Mouse (Mus musculus) MEL (cell line): Measurements from ENCODE around the gene Atp8b4. TPM values are rescaled to one million over a fixed set of nuclear protein-coding genes. Genes with fewer than 3 reads are reported as not detected.

Experiments
- DNase-seq: peaks from one replicate; pipeline ENCODE4 v3.0.0; 2011; ENCODE audit warnings: low read depth, low spot score
- H3K27ac ChIP-seq: 2 replicates; pipeline ENCODE4 v1.5.1; 2012; ENCODE audit warnings: low read depth, mild to moderate bottlenecking, control low read depth, low read length, moderate library complexity; ENCODE audit not compliant: control insufficient read depth
- H3K27me3 ChIP-seq, 2 experiments: fragments of 150-350 bp in 1 of 2; sonication (generic) in 1 of 2; 2 replicates each; pipeline ENCODE4 v1.6.1; 2012; ENCODE audit warnings: low read length in 2 of 2, mild to moderate bottlenecking in 2 of 2, improper control_type of control experiment in 1 of 2, moderate library complexity in 1 of 2; ENCODE audit not compliant: insufficient read depth in 2 of 2, control insufficient read depth in 1 of 2
- H3K36me3 ChIP-seq, 2 experiments: 2 replicates each; pipeline ENCODE4 v1.6.1; 2012 to 2014; ENCODE audit warnings: low read length in 2 of 2, improper control_type of control experiment in 1 of 2, inconsistent platforms in 1 of 2, mild to moderate bottlenecking in 1 of 2; ENCODE audit not compliant: insufficient read depth in 2 of 2, control insufficient read depth in 1 of 2
- H3K4me1 ChIP-seq, 2 experiments: fragments of 150-350 bp in 1 of 2; sonication (generic) in 1 of 2; 2 replicates each; pipeline ENCODE4 v1.6.1; 2012; ENCODE audit warnings: low read length in 2 of 2, improper control_type of control experiment in 1 of 2, mild to moderate bottlenecking in 1 of 2; ENCODE audit not compliant: insufficient read depth in 2 of 2, control insufficient read depth in 1 of 2
- H3K4me3 ChIP-seq, 2 experiments: fragments of 150-350 bp in 1 of 2; sonication (generic) in 1 of 2; 2 replicates each; pipeline ENCODE4 v1.5.1; 2012; ENCODE audit warnings: low read depth in 2 of 2, low read length in 2 of 2, mild to moderate bottlenecking in 2 of 2, moderate library complexity in 2 of 2, control low read depth in 1 of 2, improper control_type of control experiment in 1 of 2; ENCODE audit not compliant: control insufficient read depth in 1 of 2, insufficient read depth in 1 of 2
- H3K79me2 ChIP-seq: 2 replicates; pipeline ENCODE4 v1.6.1; 2012; ENCODE audit warnings: mild to moderate bottlenecking, low read length, moderate library complexity; ENCODE audit not compliant: control insufficient read depth, poor library complexity, insufficient read depth
- H3K9ac ChIP-seq: 2 replicates; pipeline ENCODE4 v1.6.1; 2012; ENCODE audit warnings: low read depth, mild to moderate bottlenecking, control low read depth, low read length, moderate library complexity; ENCODE audit not compliant: control insufficient read depth, poor library complexity, severe bottlenecking
- H3K9me3 ChIP-seq: fragments of 150-350 bp; sonication (generic); replicated peaks from 2 replicates; pipeline ENCODE4 v1.6.1; 2012; ENCODE audit warnings: mild to moderate bottlenecking, low read length, improper control_type of control experiment, moderate library complexity; ENCODE audit not compliant: insufficient read depth
- BHLHE40 ChIP-seq: IDR thresholded peaks from 2 replicates; pipeline ENCODE4 v1.6.1; 2012; ENCODE audit warnings: low read depth, mild to moderate bottlenecking, inconsistent platforms, low read length, improper control_type of control experiment, borderline replicate concordance
- CHD2 ChIP-seq: IDR thresholded peaks from 2 replicates; pipeline ENCODE4 v1.6.1; 2011; ENCODE audit warnings: low read length, improper control_type of control experiment
- CTCF ChIP-seq, 3 experiments: IDR thresholded peaks in 2 of 3; conservative IDR thresholded peaks in 1 of 3; 2 replicates each; pipeline ENCODE4 v1.5.1; 2011 to 2012; ENCODE audit warnings: low read length in 3 of 3, low read depth in 2 of 3, mild to moderate bottlenecking in 2 of 3, improper control_type of control experiment in 1 of 3, inconsistent platforms in 1 of 3, mixed read lengths in 1 of 3, moderate library complexity in 1 of 3; ENCODE audit not compliant: control insufficient read depth in 1 of 3, insufficient read depth in 1 of 3, poor library complexity in 1 of 3, severe bottlenecking in 1 of 3
- ELF1 ChIP-seq: IDR thresholded peaks from 2 replicates; pipeline ENCODE4 v1.6.1; 2014; ENCODE audit warnings: low read depth, mild to moderate bottlenecking, inconsistent platforms, low read length, improper control_type of control experiment, moderate library complexity
- EP300 ChIP-seq, 2 experiments: IDR thresholded peaks; 2 replicates each; pipeline ENCODE4 v1.6.1; 2011; ENCODE audit warnings: improper control_type of control experiment in 2 of 2, low read length in 2 of 2, low read depth in 1 of 2, mild to moderate bottlenecking in 1 of 2
- GABPA ChIP-seq: IDR thresholded peaks from 2 replicates; pipeline ENCODE4 v1.6.1; 2012; ENCODE audit warnings: low read depth, mild to moderate bottlenecking, inconsistent platforms, low read length, improper control_type of control experiment, moderate library complexity
- GATA1 ChIP-seq: IDR thresholded peaks from 2 replicates; pipeline ENCODE4 v1.6.1; 2011; ENCODE audit warnings: low read depth, low read length, improper control_type of control experiment
- NELFE ChIP-seq: IDR thresholded peaks from 2 replicates; pipeline ENCODE4 v1.6.1; 2011; ENCODE audit warnings: low read depth, low read length, improper control_type of control experiment
- POLR2AphosphoS2 ChIP-seq: IDR thresholded peaks from 2 replicates; pipeline ENCODE4 v1.6.1; 2011; ENCODE audit warnings: low read length, improper control_type of control experiment
- SIN3A ChIP-seq: IDR thresholded peaks from 2 replicates; pipeline ENCODE4 v1.6.1; 2012; ENCODE audit warnings: low read length, improper control_type of control experiment, inconsistent platforms
- TAL1 ChIP-seq: IDR thresholded peaks from 2 replicates; pipeline ENCODE4 v1.6.1; 2012; ENCODE audit warnings: mild to moderate bottlenecking, inconsistent platforms, low read length, moderate library complexity, mixed read lengths
- TCF12 ChIP-seq: IDR thresholded peaks from 2 replicates; pipeline ENCODE4 v1.6.1; 2014; ENCODE audit warnings: low read depth, mild to moderate bottlenecking, inconsistent platforms, low read length, improper control_type of control experiment, moderate library complexity
- USF2 ChIP-seq, 2 experiments: IDR thresholded peaks; 2 replicates each; pipeline ENCODE4 v1.6.1; 2011 to 2012; ENCODE audit warnings: improper control_type of control experiment in 2 of 2, low read length in 2 of 2, borderline replicate concordance in 1 of 2, inconsistent platforms in 1 of 2, low read depth in 1 of 2, mild to moderate bottlenecking in 1 of 2; ENCODE audit not compliant: insufficient read depth in 1 of 2
- ZMIZ1 ChIP-seq: IDR thresholded peaks from 2 replicates; pipeline ENCODE4 v1.6.1; 2012; ENCODE audit warnings: low read depth, mild to moderate bottlenecking, inconsistent platforms, low read length, improper control_type of control experiment, moderate library complexity
- polyA plus RNA-seq, 2 experiments: library from polyadenylated mRNA; stranded (reverse) in 1 of 2; unstranded in 1 of 2; fragments of >175 nt in 1 of 2; fragments of >200 nt in 1 of 2; gene quantifications; 2 replicates each; pipeline versions ENCODE4 v1.2.1 to v1.2.4; 2012; ENCODE audit warnings: low replicate concordance in 2 of 2, low read depth in 1 of 2; ENCODE audit not compliant: insufficient read length in 2 of 2, insufficient read depth in 1 of 2, missing spikeins in 1 of 2
- total RNA-seq: library from RNA; depleted of rRNA; stranded (reverse); fragments of 300-350 nt; gene quantifications from 2 replicates; pipeline ENCODE4 v1.2.3, GENCODE M21; 2012

Gene Atp8b4
- total and polyA plus RNA-seq, 3 experiments: not detected

DNA sequence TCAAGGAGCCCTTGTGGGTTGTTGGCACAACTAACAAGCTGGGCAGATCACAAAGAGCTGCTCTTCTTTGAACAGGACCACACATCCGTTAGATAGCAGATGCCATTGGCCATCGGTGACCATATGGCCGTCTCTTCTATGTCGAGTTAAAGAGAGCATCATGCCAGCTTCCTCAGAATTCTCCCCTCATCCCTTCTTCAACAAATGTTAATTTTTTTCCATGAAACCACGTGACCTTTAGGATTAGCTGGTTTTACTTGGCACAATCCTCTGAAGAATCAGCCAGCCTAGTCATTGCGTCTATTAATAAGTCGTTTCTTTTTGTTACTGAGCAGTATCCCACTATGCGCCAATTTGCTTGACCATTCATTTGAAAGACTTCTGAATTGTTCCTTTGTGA lies 75.8 kb downstream of the Atp8b4 start:
- Histone ChIP-seq H3K4me1 (no peaks in the 10 kb centered on the region), H3K9ac (no peak overlapping the region), H3K79me2 (no peaks in the 10 kb centered on the region), H3K9me3 (no peaks in the 10 kb centered on the region), H3K4me3 (no peak overlapping the region), H3K27me3 (peaks cover 0 to 2% of the 10 kb centered on the region in 2 experiments; a peak in 2 of 4 replicates), H3K36me3 (no peaks in the 10 kb centered on the region), H3K27ac (no peak overlapping the region)
- DNase-seq: no peak
- TF ChIP-seq ZMIZ1 (no peak), POLR2AphosphoS2 (no peak), TCF12 (no peak)

DNA sequence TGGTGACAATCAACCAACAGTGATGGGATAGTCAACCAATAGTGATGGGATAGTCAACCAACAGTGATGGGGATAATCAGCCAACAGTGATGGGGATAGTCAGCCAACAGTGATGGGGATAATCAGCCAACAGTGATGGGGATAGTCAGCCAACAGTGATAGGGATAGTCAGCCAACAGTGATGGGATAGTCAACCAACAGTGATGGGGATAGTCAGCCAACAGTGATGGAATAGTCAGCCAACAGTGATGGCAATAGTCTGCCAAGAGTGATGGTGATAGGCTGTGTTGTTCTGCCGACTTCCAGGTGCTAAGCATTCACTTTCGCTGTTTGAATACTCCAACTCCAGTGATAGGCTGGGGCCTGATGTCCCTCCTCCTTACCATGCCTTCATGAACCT lies 79.6 kb downstream of the Atp8b4 start:
- no peak overlapping the region for H3K9ac ChIP-seq
- no peaks in the 10 kb centered on the region for H3K4me1 ChIP-seq
- no peak for DNase-seq
- H3K9me3 ChIP-seq: no peaks in the 10 kb centered on the region
- no peaks in the 10 kb centered on the region for H3K36me3 ChIP-seq
- H3K4me3 ChIP-seq: no peak overlapping the region
- TF ChIP-seq TAL1 (no peak), ELF1 (no peak), CTCF (IDR thresholded peaks at IDR 0.05 in 2 of 3, conservative IDR thresholded peaks at IDR 0.05 in 1 of 3; ENCODE audit: control insufficient read depth in 1 of 3, insufficient read depth in 1 of 3, low read depth in 2 of 3, low read length in 3 of 3, poor library complexity in 1 of 3, severe bottlenecking in 1 of 3) (no peak), NELFE (no peak), EP300 (IDR thresholded peaks at IDR 0.05; ENCODE audit: low read depth in 1 of 2, low read length in 2 of 2) (no peak), CHD2 (no peak), BHLHE40 (no peak)
- H3K27me3 ChIP-seq: peaks cover 2 to 4% of the 10 kb centered on the region in 2 experiments; a peak in 3 of 4 replicates
- no peak overlapping the region for H3K27ac ChIP-seq
- no peaks in the 10 kb centered on the region for H3K79me2 ChIP-seq

DNA sequence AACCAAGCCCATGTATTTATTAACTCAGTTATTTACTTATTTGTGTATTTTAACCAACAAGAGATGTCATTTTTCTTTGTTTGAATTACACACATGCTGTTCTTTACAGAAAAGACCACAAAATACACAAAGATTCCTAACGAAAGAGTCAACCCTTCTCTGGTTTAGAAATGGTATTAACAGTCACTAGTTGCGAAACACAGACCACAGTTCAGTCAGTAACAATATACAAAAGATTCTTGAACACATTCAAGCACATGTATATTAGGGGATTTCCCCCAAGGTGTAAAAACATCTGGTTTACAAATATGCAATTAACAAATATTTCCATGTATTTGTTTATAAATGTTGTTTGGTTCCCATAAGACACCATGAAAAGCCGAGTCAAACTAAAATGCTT lies 81.6 kb downstream of the Atp8b4 start:
- no peak overlapping the region for H3K27ac ChIP-seq
- DNase-seq: no peak
- no peak overlapping the region for H3K4me3 ChIP-seq

More for the DNA sequence above, 81.6 kb downstream of the Atp8b4 start:
- H3K36me3 ChIP-seq: no peaks in the 10 kb centered on the region
- TF ChIP-seq GABPA: no peak
- TF ChIP-seq GATA1: no peak
- no peak for TF ChIP-seq SIN3A
- no peak for TF ChIP-seq USF2 (IDR thresholded peaks at IDR 0.05; ENCODE audit: borderline replicate concordance in 1 of 2, insufficient read depth in 1 of 2, low read depth in 1 of 2, low read length in 2 of 2)
- H3K79me2 ChIP-seq: no peaks in the 10 kb centered on the region
- H3K9me3 ChIP-seq: no peaks in the 10 kb centered on the region
- H3K27me3 ChIP-seq: peaks cover 2 to 4% of the 10 kb centered on the region in 2 experiments; a peak in 3 of 4 replicates
- H3K9ac ChIP-seq: no peak overlapping the region
- H3K4me1 ChIP-seq: no peaks in the 10 kb centered on the region
